In genomic region chr9:46175938-46176375, GRCm38 (mm10) we compare ENCODE assay signal across 11 mouse cellular contexts. TPM values are rescaled to one million over a fixed set of nuclear protein-coding genes. Genes with fewer than 3 reads are reported as not detected.
DNase-seq lines count a peak whose midpoint lies in the region; ATAC-seq and TF ChIP-seq lines count a peak whose summit lies in the region.
"Had no signal": no experiment of that assay in that cellular context is flagged by ENCODE, and none has a peak within 500 bp of the region (broad histone marks: within the 10 kb centered on the region; RNA-seq: fewer than 3 reads in every experiment).

No protein-coding gene starts in this region.

- no peak overlapping the region for H3K4me2 ChIP-seq in kidney, embryonic 15.5 days
- H3K4me2 ChIP-seq: liver, embryonic 13.5 days had no signal

- ATAC-seq in kidney, embryonic 15.5 days (replicated peaks; ENCODE audit: low FRiP score), result no peak
- no peak for ATAC-seq in megakaryocyte-erythroid progenitor cell, adult 5-6 weeks (replicated peaks; ENCODE audit: low FRiP score, low TSS enrichment, poor library complexity, severe bottlenecking)
- ATAC-seq: Patski had no signal

- H3K36me3 ChIP-seq in kidney, embryonic 15.5 days, result peaks cover 19% of the 10 kb centered on the region

- H3K4me1 ChIP-seq in kidney, embryonic 15.5 days, result peaks cover 34% of the 10 kb centered on the region
- peaks cover 51% of the 10 kb centered on the region for H3K4me1 ChIP-seq in bone marrow macrophage, adult 2 months (ENCODE audit: control insufficient read depth, insufficient read depth, low read length)

- no peak for DNase-seq in kidney, postnatal 4 days
- DNase-seq in CD4-positive, CD25-positive, alpha-beta regulatory T cell, adult 2 months (ENCODE audit: low read depth, low spot score), result peak; percentile 83
- peak; percentile 43 to 50 for DNase-seq in natural killer cell, adult 2 months (ENCODE audit: low spot score in 2 of 2)
- DNase-seq in embryo, embryonic 9.5 days (ENCODE audit: extremely low spot score), result no peak
- DNase-seq in gastrocnemius, postnatal 36 days, result no peak
- DNase-seq: cerebellum, postnatal 10 days had no signal

- H3K27me3 ChIP-seq in kidney, embryonic 15.5 days, result no peaks in the 10 kb centered on the region
- H3K27me3 ChIP-seq: liver, embryonic 13.5 days; Patski had no signal

- H3K9me3 ChIP-seq in kidney, embryonic 15.5 days (replicated peaks), result no peaks in the 10 kb centered on the region
- H3K9me3 ChIP-seq: liver, embryonic 13.5 days had no signal

- no peak for TF ChIP-seq CTCF in bone marrow macrophage, adult 2 months (IDR thresholded peaks at IDR 0.05; ENCODE audit: low read depth, low read length)

- no peak overlapping the region for H3K4me3 ChIP-seq in kidney, embryonic 15.5 days (replicated peaks)
- no peak overlapping the region for H3K4me3 ChIP-seq in bone marrow macrophage, adult 2 months (ENCODE audit: insufficient read depth, low read length)
- H3K4me3 ChIP-seq: liver, embryonic 13.5 days had no signal

- 57% methylated on average over 1 of the region's 1 CpGs for WGBS in kidney, embryonic 15.5 days

- intact Hi-C loops in gastrocnemius, postnatal 36 days (cut with DNase I), result loop anchor here (5.0 kb wide), 1 partner anchor 54 kb away; no protein-coding TSS in a partner anchor

- H3K9ac ChIP-seq in kidney, embryonic 15.5 days, result no peak overlapping the region
- H3K9ac ChIP-seq: liver, embryonic 13.5 days had no signal

- no peak for TF ChIP-seq POLR2A in bone marrow macrophage, adult 2 months (IDR thresholded peaks at IDR 0.05; ENCODE audit: borderline replicate concordance, low read depth, low read length)

- H3K27ac ChIP-seq in kidney, embryonic 15.5 days, result peak overlapping the region; percentile 25; the same call in 1 of the 2 replicates
- peak overlapping the region; percentile 56 for H3K27ac ChIP-seq in bone marrow macrophage, adult 2 months (ENCODE audit: insufficient read depth, low read depth, low read length)

RNA-seq across cellular contexts. Expression of gene Apoa1, which starts 52.4 kb away (rescaled TPM):
- 32.7 and 67.5 TPM in 2 replicates for polyA plus RNA-seq in kidney, embryonic 15.5 days (2015; fragmentation: Nextera tagmentation; extraction: Ambion mirVana)
- not detected in 2 replicates for polyA plus RNA-seq in bone marrow macrophage, adult 2 months (2012; ENCODE audit: insufficient read depth, insufficient read length, missing spikeins)
- total RNA-seq in megakaryocyte-erythroid progenitor cell, adult 5-6 weeks (2014; fragmentation: Nextera tagmentation), result 0.49 TPM in 1 of 2 replicates, not detected in the other
- not detected in 2 replicates for total RNA-seq in megakaryocyte-erythroid progenitor cell, adult 5-6 weeks (2017)
- under 1 TPM in 1 of 2 experiments, not detected in 1; 0.69 TPM for total RNA-seq in gastrocnemius, postnatal 36 days (2021)
- polyA plus RNA-seq: Patski had no signal

RNA-seq across cellular contexts. Expression of gene Apoc3, which starts 59.5 kb away (rescaled TPM):
- 0.93 TPM in 1 of 2 replicates, not detected in the other for polyA plus RNA-seq in kidney, embryonic 15.5 days (2015; fragmentation: Nextera tagmentation; extraction: Ambion mirVana)
- not detected in 2 replicates for polyA plus RNA-seq in bone marrow macrophage, adult 2 months (2012; ENCODE audit: insufficient read depth, insufficient read length, missing spikeins)
- not detected in 2 replicates for total RNA-seq in megakaryocyte-erythroid progenitor cell, adult 5-6 weeks (2014; fragmentation: Nextera tagmentation)
- total RNA-seq in megakaryocyte-erythroid progenitor cell, adult 5-6 weeks (2017), result not detected in 2 replicates
- total RNA-seq in gastrocnemius, postnatal 36 days (2021), result under 1 TPM; 0.44 to 0.89 TPM
- polyA plus RNA-seq: Patski had no signal

Comparison
In these comparisons a context has a peak if more than half of its experiments do, and no peak if none do; other contexts are left out.
1. DNase-seq: peak in CD4-positive, CD25-positive, alpha-beta regulatory T cell, adult 2 months (single experiment) and natural killer cell, adult 2 months (2 of 2); none in kidney, postnatal 4 days (0 of 2), embryo, embryonic 9.5 days (single experiment) and gastrocnemius, postnatal 36 days (0 of 2).